Mouse (Mus musculus): Measurements from ENCODE around the gene Prdx3. TPM values are rescaled to one million over a fixed set of nuclear protein-coding genes. Genes with fewer than 3 reads are reported as not detected.

The Prdx3 gene
- polyA plus RNA-seq, 1 experiment, result 69.8 TPM

DNA sequence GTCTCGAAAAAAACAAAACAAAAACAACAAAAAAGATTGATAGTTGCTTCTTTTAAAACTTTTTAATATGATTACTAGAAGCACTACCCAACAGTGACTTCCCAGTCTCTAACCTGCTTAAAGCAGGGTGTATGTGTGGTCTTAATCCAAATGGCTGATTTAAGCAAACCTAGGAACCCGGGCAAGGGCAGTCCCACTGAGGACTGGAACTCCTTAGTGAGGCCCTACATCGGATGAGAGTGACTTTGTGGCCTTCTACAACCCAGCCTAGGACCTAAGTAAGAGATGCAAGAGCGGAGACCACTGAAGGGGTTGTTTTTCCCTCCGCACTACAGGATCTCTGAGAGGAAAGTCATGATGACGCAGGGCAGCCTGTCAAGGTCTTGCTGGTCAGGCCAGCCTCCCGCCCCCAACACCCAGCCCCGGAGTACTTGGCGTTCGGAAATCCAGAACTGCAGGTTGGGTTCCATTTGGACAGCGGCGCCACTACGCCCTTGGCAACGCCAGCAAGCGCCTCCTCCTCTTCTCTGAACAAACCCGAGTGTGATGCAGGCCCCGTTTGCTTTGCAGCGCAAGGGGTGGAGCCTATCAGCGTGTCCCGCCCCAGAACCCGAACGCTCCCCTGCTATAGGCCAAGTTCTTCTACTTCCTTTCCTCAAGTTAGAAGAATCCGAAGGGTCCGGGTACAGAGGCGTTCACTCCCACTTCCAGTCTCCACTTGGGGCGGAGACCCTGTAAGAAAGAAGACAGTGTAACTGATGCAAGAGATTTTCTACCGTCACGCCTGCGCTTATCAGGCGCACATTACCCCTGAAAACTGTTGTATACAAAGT is 13.3 kb downstream of the Prdx3 start, which contains the start of gene Sfxn4:
Sfxn4 (minus strand) TSS at position 612 of the 833 bp plus-strand sequence.
- TF ChIP-seq POLR2A (IDR thresholded peaks at IDR 0.05; ENCODE audit: borderline replicate concordance, extremely low read depth, insufficient read depth, insufficient read length, poor library complexity, severe bottlenecking) (no peak; the same call in 1 of the 2 replicates), CTCF (IDR thresholded peaks at IDR 0.05; ENCODE audit: borderline replicate concordance, extremely low read depth, insufficient read depth, insufficient read length) (no peak)
- peak; percentile 98 for DNase-seq (ENCODE audit: low read depth)

DNA sequence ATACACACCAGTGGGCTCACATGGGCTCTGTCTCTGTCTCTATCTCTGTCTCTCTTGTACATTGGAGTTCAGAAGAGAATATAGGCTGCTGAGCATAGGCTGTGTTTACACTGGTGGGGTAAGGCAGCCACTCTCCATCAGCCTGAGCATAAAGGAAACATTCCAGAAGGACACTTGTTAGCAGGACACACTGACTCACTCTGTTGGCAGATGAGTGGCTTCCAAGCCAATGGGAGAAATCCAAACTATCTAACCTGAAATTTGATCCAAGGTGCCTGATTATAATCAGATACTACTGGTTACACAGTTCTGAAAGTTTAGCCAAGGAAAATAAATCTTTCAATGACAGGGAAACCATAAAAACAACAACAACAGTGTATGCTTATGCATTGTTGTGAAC is 28.6 kb downstream of the Prdx3 start:
- no peak for DNase-seq (ENCODE audit: low read depth)
- TF ChIP-seq CTCF (IDR thresholded peaks at IDR 0.05; ENCODE audit: borderline replicate concordance, extremely low read depth, insufficient read depth, insufficient read length) (no peak), POLR2A (IDR thresholded peaks at IDR 0.05; ENCODE audit: borderline replicate concordance, extremely low read depth, insufficient read depth, insufficient read length, poor library complexity, severe bottlenecking) (no peak)

DNA sequence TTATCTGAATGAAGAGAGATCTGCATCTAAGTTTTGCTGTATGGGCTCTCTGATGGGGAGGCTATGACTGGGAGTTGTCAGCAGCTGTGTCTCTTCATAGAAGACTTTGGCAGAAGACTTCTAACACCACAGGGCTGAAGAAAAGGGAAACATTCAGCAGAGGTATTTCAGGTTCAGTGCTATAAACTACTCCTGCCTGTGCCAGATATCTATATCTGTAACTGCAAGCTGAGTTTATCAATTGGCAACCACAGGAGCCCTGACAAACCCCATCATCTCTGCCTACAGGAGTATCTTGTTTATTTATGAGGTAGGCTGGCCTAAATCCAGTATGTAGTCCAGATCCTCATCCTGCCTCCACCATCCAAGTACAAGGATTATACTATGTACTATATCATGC is 31.0 kb downstream of the Prdx3 start:
- TF ChIP-seq CTCF (IDR thresholded peaks at IDR 0.05; ENCODE audit: borderline replicate concordance, extremely low read depth, insufficient read depth, insufficient read length) (no peak), POLR2A (IDR thresholded peaks at IDR 0.05; ENCODE audit: borderline replicate concordance, extremely low read depth, insufficient read depth, insufficient read length, poor library complexity, severe bottlenecking) (no peak)
- no peak for DNase-seq (ENCODE audit: low read depth)

DNA sequence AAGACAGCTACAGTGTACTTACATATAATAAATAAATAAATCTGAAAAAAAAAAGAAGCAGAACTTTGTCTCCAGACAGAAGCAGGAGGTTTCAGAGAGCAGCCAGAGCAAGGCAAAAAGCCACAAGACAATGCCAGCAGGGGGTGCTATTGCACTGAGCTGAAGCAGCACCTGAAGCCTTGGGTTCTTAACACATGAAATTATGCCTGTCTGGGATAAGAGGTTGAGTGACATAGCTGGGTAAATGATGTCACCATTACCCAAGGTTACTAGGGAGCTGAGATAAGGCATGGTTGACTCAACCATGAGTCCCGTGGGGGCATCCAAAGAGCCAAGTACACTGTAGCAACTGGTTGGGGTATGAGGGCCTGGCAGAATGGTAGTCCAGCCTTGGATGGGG is 36.6 kb downstream of the Prdx3 start:
- DNase-seq (ENCODE audit: low read depth), result peak; percentile 82
- TF ChIP-seq POLR2A (IDR thresholded peaks at IDR 0.05; ENCODE audit: borderline replicate concordance, extremely low read depth, insufficient read depth, insufficient read length, poor library complexity, severe bottlenecking) (no peak), CTCF (IDR thresholded peaks at IDR 0.05; ENCODE audit: borderline replicate concordance, extremely low read depth, insufficient read depth, insufficient read length) (peak; percentile 84)

DNA sequence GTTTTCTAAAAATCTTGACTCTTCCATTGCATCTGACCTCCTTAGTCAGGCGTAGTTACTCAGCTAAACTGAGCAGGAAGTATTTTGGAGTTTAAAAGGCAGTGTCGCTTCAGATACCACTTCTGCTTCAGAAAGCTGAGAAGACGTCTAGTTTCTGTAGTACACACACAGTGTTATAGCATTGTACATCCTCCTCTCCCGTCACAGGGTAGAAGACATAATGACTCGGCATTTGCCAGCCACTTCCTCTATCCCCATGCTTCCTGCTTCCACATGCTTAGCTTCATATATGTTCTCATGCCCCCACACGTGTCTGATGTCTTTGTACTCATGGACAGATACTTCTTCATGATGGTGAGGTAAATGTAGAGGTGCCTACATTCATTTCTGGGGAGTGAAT is 55.7 kb downstream of the Prdx3 start:
- no peak for DNase-seq (ENCODE audit: low read depth)
- TF ChIP-seq CTCF (IDR thresholded peaks at IDR 0.05; ENCODE audit: borderline replicate concordance, extremely low read depth, insufficient read depth, insufficient read length) (no peak), POLR2A (IDR thresholded peaks at IDR 0.05; ENCODE audit: borderline replicate concordance, extremely low read depth, insufficient read depth, insufficient read length, poor library complexity, severe bottlenecking) (no peak)

Other genes starting within 250 kb of the Prdx3 start
- gene Nanos1, start 118.6 kb downstream of the Prdx3 start, polyA plus RNA-seq (2012; rRNA removed), result 16.1 and 22.9 TPM in 2 replicates
- 56.2 and 90.5 TPM in 2 replicates for gene Eif3a, start 83.9 kb downstream of the Prdx3 start, polyA plus RNA-seq (2012; rRNA removed)
- 28.9 and 31.2 TPM in 2 replicates for gene Fam45a, start 63.0 kb downstream of the Prdx3 start, polyA plus RNA-seq (2012; rRNA removed)
- gene Sfxn4, start 13.1 kb downstream of the Prdx3 start, polyA plus RNA-seq (2012; rRNA removed), result 7.6 and 9.3 TPM in 2 replicates
- gene Grk5, start 15.2 kb upstream of the Prdx3 start, polyA plus RNA-seq (2012; rRNA removed), result 4.2 and 6.8 TPM in 2 replicates